Mouse (Mus musculus): ENCODE measurements around the gene Nfkbie.

The Nfkbie gene

DNA sequence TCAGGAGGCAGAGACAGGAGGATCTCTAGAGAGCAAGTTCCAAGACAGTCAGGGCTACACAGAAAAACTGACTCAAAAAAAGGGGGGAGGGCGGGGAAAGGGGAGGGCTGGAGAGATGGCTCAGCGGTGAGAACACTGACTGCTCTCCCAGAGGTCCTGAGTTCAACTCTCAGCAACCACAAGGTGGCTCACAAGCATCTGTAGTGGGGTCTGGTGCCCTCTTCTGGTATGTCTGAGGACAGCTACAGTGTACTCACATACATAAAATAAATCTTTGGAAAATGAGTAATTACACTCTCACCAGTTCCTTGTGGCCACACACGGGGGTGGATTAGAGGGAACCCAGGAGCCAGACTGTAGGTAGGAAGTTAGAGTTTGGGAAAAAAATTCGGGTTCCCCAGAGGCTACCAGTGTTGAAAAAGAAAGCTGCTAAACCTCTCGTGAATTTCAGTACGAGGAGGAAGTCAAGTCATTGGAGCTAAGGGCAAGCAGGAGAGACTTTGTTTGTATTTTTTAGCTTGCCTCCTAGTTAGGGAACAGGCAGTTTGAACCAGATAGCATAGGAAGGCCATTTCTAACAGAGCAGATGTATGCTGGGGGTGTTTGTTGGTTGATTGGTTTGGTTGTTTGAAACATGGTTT is 27.3 kb downstream of the Nfkbie start:
- peak; percentile 58 for DNase-seq

GRCm38 (mm10) chr17:45584096-45584896 is 28.8 kb downstream of the Nfkbie start:
- DNase-seq, result peak; percentile 45

DNA sequence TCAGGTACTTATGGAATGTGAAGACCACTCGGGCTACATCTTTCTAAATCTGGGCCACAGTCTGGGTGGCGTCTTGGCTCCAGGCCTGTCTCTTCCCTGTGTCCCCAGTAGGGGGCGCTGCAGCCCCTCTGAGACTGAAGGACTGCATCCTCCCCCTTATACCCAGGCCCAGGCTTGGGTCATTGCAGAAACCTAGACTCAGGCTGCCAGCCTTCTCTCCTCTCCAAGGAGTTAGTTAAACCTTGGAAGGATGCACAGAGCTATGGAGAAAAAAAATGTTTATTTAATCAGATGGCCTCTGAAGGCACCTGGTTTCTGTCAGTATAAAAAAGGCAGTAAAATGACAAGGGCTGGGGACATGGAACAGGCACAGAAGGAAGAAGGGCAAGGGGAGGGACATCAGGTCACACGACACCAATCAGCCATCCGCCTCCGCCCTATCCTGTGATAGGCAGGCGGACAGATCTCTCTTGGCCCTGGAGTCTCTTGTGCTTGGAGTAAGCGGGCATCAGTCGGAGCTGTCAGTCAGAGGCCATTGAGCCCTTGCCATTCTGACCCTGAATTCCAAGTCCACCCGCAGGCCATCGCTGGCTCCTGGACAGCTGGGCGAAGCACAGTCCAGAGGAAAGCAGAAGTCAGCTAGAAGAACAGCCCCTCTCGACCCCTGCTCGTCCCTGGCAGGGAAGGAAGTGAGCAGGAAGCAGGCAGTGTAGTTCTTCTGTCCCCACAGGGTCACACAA is 29.6 kb downstream of the Nfkbie start:
- DNase-seq, result peak; percentile 89

GRCm38 (mm10) chr17:45585725-45586448 is 30.4 kb downstream of the Nfkbie start:
- DNase-seq, result peak; percentile 13

DNA sequence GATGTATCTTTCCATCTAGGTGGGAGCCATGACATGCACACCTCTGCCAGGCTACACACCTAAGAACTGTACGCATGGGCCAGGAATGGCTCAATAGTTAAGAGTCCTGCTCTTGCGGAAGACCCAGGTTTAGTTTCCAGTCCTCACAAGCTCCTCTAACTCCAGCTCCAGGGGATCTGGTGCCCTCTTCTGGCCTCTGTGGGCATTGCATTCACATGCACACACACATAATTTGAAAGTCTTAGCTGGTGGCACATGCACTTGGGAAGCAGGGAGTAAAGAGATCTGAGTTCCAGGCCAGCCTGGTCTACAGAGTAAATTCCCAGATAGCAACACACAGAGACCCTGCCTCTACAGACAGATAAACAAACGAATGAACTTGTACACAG is 30.9 kb downstream of the Nfkbie start:
- DNase-seq, result peak; percentile 64

DNA sequence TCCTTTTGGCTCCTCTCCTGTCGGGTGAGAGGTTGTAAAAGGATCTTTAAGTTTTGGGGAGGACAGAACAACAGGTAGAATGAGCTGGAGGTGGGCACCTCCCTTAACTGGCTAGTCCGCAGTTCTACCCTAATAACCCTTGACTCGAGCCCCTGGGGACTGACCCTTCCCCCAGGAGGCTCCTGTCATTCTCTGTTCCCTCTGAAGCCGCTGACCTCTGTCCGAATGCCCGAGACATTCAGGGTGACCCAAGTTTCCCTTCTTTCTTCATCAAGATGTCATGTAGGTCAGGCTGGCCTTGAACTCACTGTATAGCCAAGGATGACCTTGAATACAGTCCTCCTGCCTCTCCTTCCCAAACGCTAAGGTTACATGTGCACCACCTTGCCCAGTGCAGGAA is 32.9 kb downstream of the Nfkbie start:
- peak; percentile 2 for DNase-seq

DNA sequence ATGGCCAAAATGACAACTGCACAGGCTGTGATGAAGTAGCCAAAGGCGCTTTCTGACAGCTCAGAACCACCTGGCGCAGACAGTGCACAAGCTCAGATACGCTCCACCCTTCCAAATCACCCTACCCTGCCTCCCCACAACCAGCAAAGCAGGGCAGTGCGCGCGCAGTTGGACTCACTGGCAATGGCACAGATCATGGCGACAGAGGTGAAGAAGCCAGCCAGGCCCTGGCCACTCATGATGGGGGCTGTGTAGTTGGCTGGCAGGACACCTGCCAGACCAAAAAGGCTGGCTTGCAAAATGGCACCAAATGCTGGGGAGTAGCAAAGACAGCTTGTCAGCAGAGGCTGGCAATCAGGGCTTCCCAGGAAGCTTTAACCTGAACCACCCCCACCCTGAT is 33.7 kb downstream of the Nfkbie start:
- no peak for DNase-seq

GRCm38 (mm10) chr17:45589844-45590243 is 34.3 kb downstream of the Nfkbie start:
- peak; percentile 5 for DNase-seq

- peak; percentile 7 for DNase-seq
Measured at GRCm38 (mm10) chr17:45590410-45590809, 34.9 kb downstream of the Nfkbie start.

GRCm38 (mm10) chr17:45591701-45592605 is 36.5 kb downstream of the Nfkbie start:
- peak; percentile 38 for DNase-seq

GRCm38 (mm10) chr17:45592606-45593431 is 37.3 kb downstream of the Nfkbie start:
- peak; percentile 40 for DNase-seq

DNA sequence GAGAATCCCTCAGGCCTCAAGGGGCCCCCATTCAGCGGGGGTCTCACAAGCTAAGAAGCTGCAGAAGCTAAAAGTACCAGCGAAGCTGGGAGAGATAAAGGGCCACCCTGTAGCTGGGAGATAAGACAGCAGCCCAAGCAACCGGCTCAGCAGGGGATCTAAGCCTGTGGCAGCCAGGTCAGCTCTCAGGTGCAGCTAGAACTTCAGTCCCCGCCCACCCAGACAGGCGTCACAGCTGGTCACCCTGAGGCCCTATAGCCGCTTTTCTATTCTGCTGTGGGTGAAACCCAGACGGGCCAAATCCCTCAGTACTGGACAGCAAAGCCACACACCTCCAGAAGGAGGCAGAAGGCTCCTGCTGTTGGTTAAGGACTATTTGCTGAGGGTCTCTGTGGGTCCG is 38.0 kb downstream of the Nfkbie start:
- DNase-seq, result peak; percentile 41

DNA sequence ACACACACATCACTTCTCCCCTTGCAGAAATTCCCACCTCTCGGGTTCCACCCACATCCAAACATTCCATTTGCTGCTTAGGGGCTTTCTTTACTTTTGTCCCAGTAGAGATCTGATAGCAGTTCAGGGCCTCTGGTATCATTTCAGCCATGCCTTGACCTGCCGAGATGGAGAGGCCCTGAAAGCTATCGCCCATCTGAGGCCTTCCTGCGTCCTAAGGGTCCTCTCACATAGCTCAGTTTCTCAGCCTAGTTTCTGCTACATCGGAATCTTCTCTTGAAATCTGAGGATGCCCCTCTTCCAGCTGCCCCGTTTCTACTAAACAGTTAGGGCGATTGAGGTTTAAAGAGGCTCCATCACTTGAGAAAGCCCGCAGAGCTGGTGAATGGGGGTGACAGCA is 38.7 kb downstream of the Nfkbie start:
- DNase-seq, result peak; percentile 10

GRCm38 (mm10) chr17:45594881-45595735 is 39.6 kb downstream of the Nfkbie start:
- DNase-seq, result peak; percentile 93

GRCm38 (mm10) chr17:45595736-45596390 is 40.4 kb downstream of the Nfkbie start:
- DNase-seq, result no peak

DNA sequence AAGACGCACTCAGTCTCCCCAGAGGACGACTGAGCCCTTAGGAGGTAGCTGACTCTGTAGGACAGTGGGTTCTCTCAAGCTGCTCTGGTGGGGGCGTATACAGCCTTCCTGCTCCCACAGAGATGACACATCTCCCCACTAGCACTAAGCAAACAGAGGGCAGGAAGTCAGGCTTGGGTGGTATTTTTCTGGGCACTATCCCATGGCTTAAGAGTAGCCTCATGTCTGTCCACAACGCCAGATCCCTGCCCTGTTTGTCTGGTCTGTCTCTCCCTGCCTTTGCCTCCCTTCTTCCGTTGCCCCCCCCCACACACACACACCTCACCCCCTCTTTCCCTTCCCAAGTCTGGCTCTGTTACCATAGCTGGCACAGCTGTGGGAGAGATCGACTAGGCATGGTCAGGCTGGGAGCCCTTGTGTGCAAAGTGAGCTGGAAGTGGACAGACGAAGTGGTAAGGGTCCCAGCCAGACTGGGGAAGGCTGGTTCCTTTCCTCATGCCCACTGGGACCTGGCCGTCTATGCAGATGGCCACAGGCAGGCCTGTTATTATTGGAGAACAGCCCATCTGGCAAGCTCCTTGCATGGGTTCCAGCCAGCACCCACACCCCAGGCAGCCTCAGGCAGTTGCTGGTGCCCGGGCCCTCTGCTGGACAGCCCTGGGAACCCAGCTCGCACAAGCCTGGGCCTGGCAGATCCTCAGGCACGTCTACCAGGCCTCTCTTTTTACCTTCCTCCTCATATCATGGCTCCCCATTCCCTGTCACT is 41.3 kb downstream of the Nfkbie start:
- peak; percentile 82 for DNase-seq

- no peak for DNase-seq
Measured at GRCm38 (mm10) chr17:45597787-45598186, 42.3 kb downstream of the Nfkbie start.

GRCm38 (mm10) chr17:45598376-45598775 is 42.9 kb downstream of the Nfkbie start:
- no peak for DNase-seq

GRCm38 (mm10) chr17:45598891-45599290 is 43.4 kb downstream of the Nfkbie start:
- no peak for DNase-seq
